Comparison of ENCODE assay signal across 13 mouse cellular contexts in the genomic region with DNA sequence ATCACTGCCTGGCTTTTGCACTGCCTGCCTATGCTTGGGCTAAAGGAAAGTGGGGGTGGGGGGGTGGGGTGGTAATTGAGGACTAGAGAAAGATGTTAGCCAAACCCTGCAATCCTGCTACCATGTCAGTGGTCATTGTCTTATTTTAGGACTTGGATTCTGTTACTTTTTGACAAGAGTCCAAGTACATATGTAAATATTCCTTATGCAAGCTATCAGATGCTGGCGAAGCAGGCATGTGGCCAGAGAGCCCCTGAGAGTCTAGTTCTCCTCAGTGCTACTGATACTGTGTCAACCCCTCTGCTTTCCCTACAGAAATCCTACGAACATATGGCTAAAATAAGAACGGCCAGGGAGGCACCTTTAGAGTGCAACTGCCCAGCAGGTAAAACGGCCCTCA. TPM values are rescaled to one million over a fixed set of nuclear protein-coding genes. Genes with fewer than 3 reads are reported as not detected.
DNase-seq lines count a peak whose midpoint lies in the region; ATAC-seq and TF ChIP-seq lines count a peak whose summit lies in the region.
"Had no signal": no experiment of that assay in that cellular context is flagged by ENCODE, and none has a peak within 500 bp of the region (broad histone marks: within the 10 kb centered on the region; RNA-seq: fewer than 3 reads in every experiment).

No protein-coding gene starts in this region.

- no peaks in the 10 kb centered on the region for H3K36me3 ChIP-seq in liver, embryonic 11.5 days (ENCODE audit: control insufficient read depth, insufficient read depth, low read length)
- H3K36me3 ChIP-seq in embryonic facial prominence, embryonic 10.5 days (replicated peaks): no peaks in the 10 kb centered on the region
- H3K36me3 ChIP-seq in embryonic facial prominence, embryonic 12.5 days: no peaks in the 10 kb centered on the region
- no peaks in the 10 kb centered on the region for H3K36me3 ChIP-seq in limb, embryonic 14.5 days (ENCODE audit: control insufficient read depth, insufficient read depth, low read length)
- H3K36me3 ChIP-seq: heart, embryonic 10.5 days had no signal

- 73% methylated on average over 4 of the region's 4 CpGs for WGBS in liver, embryonic 11.5 days
- WGBS in embryonic facial prominence, embryonic 10.5 days: 70% methylated on average over 4 of the region's 4 CpGs
- WGBS in embryonic facial prominence, embryonic 12.5 days: 49% methylated on average over 4 of the region's 4 CpGs
- 38% methylated on average over 4 of the region's 4 CpGs for WGBS in limb, embryonic 14.5 days

- no peak overlapping the region for H3K9ac ChIP-seq in liver, embryonic 11.5 days (ENCODE audit: low read depth, low read length)
- H3K9ac ChIP-seq in embryonic facial prominence, embryonic 12.5 days: no peak overlapping the region
- no peak overlapping the region for H3K9ac ChIP-seq in limb, embryonic 14.5 days (ENCODE audit: low read depth, low read length, severe bottlenecking)

- ATAC-seq in liver, embryonic 11.5 days (replicated peaks; ENCODE audit: low FRiP score): no peak
- no peak for ATAC-seq in embryonic facial prominence, embryonic 12.5 days (ENCODE audit: insufficient number of reproducible peaks, insufficient read depth, low FRiP score, low TSS enrichment)
- no peak for ATAC-seq in limb, embryonic 14.5 days (ENCODE audit: low FRiP score, low read depth)
- ATAC-seq: activated CD4-positive, CD25-positive, alpha-beta regulatory T cell, adult 4 months had no signal

- H3K4me3 ChIP-seq in liver, embryonic 11.5 days (ENCODE audit: low read depth, low read length): no peak overlapping the region
- H3K4me3 ChIP-seq in embryonic facial prominence, embryonic 10.5 days: peak overlapping the region; percentile 78
- peak overlapping the region; percentile 57 for H3K4me3 ChIP-seq in embryonic facial prominence, embryonic 12.5 days
- H3K4me3 ChIP-seq in limb, embryonic 14.5 days (replicated peaks; ENCODE audit: low read length): peak overlapping the region; percentile 60

- no peak overlapping the region for H3K27ac ChIP-seq in liver, embryonic 11.5 days (ENCODE audit: low read depth, low read length)
- H3K27ac ChIP-seq in embryonic facial prominence, embryonic 10.5 days (replicated peaks): no peak overlapping the region
- H3K27ac ChIP-seq in embryonic facial prominence, embryonic 12.5 days: no peak overlapping the region
- H3K27ac ChIP-seq in limb, embryonic 14.5 days (replicated peaks; ENCODE audit: low read depth, low read length): no peak overlapping the region
- H3K27ac ChIP-seq: heart, embryonic 10.5 days had no signal

- H3K27me3 ChIP-seq in liver, embryonic 11.5 days (replicated peaks; ENCODE audit: control insufficient read depth, insufficient read depth, low read length): peaks cover 15% of the 10 kb centered on the region
- peaks cover 18% of the 10 kb centered on the region for H3K27me3 ChIP-seq in embryonic facial prominence, embryonic 10.5 days (replicated peaks; ENCODE audit: low read depth, poor library complexity, severe bottlenecking)
- H3K27me3 ChIP-seq in embryonic facial prominence, embryonic 12.5 days: no peaks in the 10 kb centered on the region
- H3K27me3 ChIP-seq in limb, embryonic 14.5 days (ENCODE audit: control insufficient read depth, insufficient read depth, low read length): no peaks in the 10 kb centered on the region

- no peaks in the 10 kb centered on the region for H3K9me3 ChIP-seq in liver, embryonic 11.5 days (ENCODE audit: control insufficient read depth, low read length)
- H3K9me3 ChIP-seq in embryonic facial prominence, embryonic 10.5 days: no peaks in the 10 kb centered on the region
- H3K9me3 ChIP-seq in embryonic facial prominence, embryonic 12.5 days: no peaks in the 10 kb centered on the region
- no peaks in the 10 kb centered on the region for H3K9me3 ChIP-seq in limb, embryonic 14.5 days (ENCODE audit: control insufficient read depth, low read length)
- H3K9me3 ChIP-seq: heart, embryonic 10.5 days had no signal

- TF ChIP-seq POLR2A in limb, embryonic 14.5 days (IDR thresholded peaks at IDR 0.05; ENCODE audit: borderline replicate concordance, extremely low read depth, insufficient read depth, insufficient read length): no peak

- peak overlapping the region; percentile 22; the same call in 1 of the 2 replicates for H3K4me2 ChIP-seq in liver, embryonic 11.5 days
- H3K4me2 ChIP-seq in embryonic facial prominence, embryonic 12.5 days (replicated peaks): peak overlapping the region; percentile 89
- peak overlapping the region; percentile 94 for H3K4me2 ChIP-seq in limb, embryonic 14.5 days (replicated peaks; ENCODE audit: low read depth, low read length, severe bottlenecking)

- DNase-seq in liver, embryonic 11.5 days (ENCODE audit: low spot score): no peak
- DNase-seq in liver: no peak
- DNase-seq in embryonic facial prominence, embryonic 10.5 days (ENCODE audit: low spot score): no peak
- DNase-seq in limb, embryonic 14.5 days (ENCODE audit: low spot score): no peak
- no peak for DNase-seq in gastrocnemius, adult 18-20 months (ENCODE audit: low spot score)
- no peak for DNase-seq in B cell, adult 2 months
- DNase-seq: adrenal gland, postnatal 36 days; gastrocnemius, postnatal 25 days; kidney, adult 9 months had no signal

- peaks cover 2% of the 10 kb centered on the region; the same call in 1 of the 2 replicates for H3K4me1 ChIP-seq in liver, embryonic 11.5 days (replicated peaks; ENCODE audit: control insufficient read depth, insufficient read depth, low read length)
- H3K4me1 ChIP-seq in embryonic facial prominence, embryonic 10.5 days: peaks cover 35% of the 10 kb centered on the region
- peaks cover 16% of the 10 kb centered on the region; the same call in 1 of the 2 replicates for H3K4me1 ChIP-seq in embryonic facial prominence, embryonic 12.5 days
- H3K4me1 ChIP-seq in limb, embryonic 14.5 days (ENCODE audit: control insufficient read depth, insufficient read depth, low read length): peaks cover 15% of the 10 kb centered on the region

RNA-seq across cellular contexts. Expression of gene Col25a1, which starts 51.1 kb away (rescaled TPM):
- polyA plus RNA-seq in liver, embryonic 11.5 days (2014; fragmentation: Nextera tagmentation; extraction: Ambion mirVana): 5.9 and 6.3 TPM in 2 replicates
- 6.9 and 9.1 TPM in 2 replicates for polyA plus RNA-seq in embryonic facial prominence, embryonic 10.5 days (2016; fragmentation: Nextera tagmentation; extraction: Ambion mirVana)
- 30.5 and 31.1 TPM in 2 replicates for polyA plus RNA-seq in embryonic facial prominence, embryonic 12.5 days (2016; fragmentation: Nextera tagmentation; extraction: Ambion mirVana)
- polyA plus RNA-seq in limb, embryonic 14.5 days (2012; rRNA removed): 15.3 and 19.3 TPM in 2 replicates
- polyA plus RNA-seq in limb, embryonic 14.5 days (2014; fragmentation: Nextera tagmentation; extraction: Ambion mirVana): 13.8 and 14.2 TPM in 2 replicates
- under 1 TPM; 0.09 to 0.17 TPM for total RNA-seq in gastrocnemius, adult 18-20 months (2021)
- total RNA-seq: monocyte, adult 5-6 weeks had no signal

Comparison
In these comparisons a context has a peak if more than half of its experiments do, and no peak if none do; other contexts are left out.
1. H3K4me2 ChIP-seq: peak in every context shown above with its lines; median percentile 94 in limb, embryonic 14.5 days; 89 in embryonic facial prominence, embryonic 12.5 days; 22 in liver, embryonic 11.5 days.